Mouse (Mus musculus) bone marrow macrophage, adult 2 months (primary cell): ENCODE results near the gene Ms4a2.

Experiments
- CTCF ChIP-seq: IDR thresholded peaks from 2 replicates; pipeline ENCODE4 v1.5.1; 2012; ENCODE audit warnings: low read depth, mild to moderate bottlenecking, low read length, moderate library complexity
- POLR2A ChIP-seq: IDR thresholded peaks from 2 replicates; pipeline ENCODE4 v1.6.1; 2012; ENCODE audit warnings: mild to moderate bottlenecking, low read depth, low read length, borderline replicate concordance

GRCm38 (mm10) chr19:11660459-11660858 lies 36.9 kb upstream of the Ms4a2 start, which contains the start of gene Oosp2:
- no peak for TF ChIP-seq POLR2A
- TF ChIP-seq CTCF = no peak
